Mouse (Mus musculus) spleen, adult 2 months (tissue): ENCODE results near the gene Hoxa13.

Experiments used
- CTCF ChIP-seq: fragments of 200-500 bp; IDR thresholded peaks from 2 replicates; pipeline ENCODE4 v1.5.1; 2011; ENCODE audit warnings: mild to moderate bottlenecking, inconsistent platforms; ENCODE audit not compliant: insufficient read depth, insufficient read length, insufficient replicate concordance; ENCODE audit errors: extremely low read depth
- POLR2A ChIP-seq: fragments of 200-500 bp; IDR thresholded peaks from 2 replicates; pipeline ENCODE4 v1.6.1; 2011; ENCODE audit warnings: low read depth, low read length, inconsistent platforms

GRCm38 (mm10) chr6:52246403-52246803 is 14.3 kb downstream of the Hoxa13 start:
- no peak for TF ChIP-seq CTCF
- TF ChIP-seq POLR2A: no peak
